Mouse (Mus musculus): ENCODE measurements around the gene Rps5. TPM values are rescaled to one million over a fixed set of nuclear protein-coding genes. Genes with fewer than 3 reads are reported as not detected.
"Not testable (repeated sequence)": the region's sequence is repeated elsewhere in the genome, so short reads cannot be mapped to it uniquely, and the experiment has no call there.

The Rps5 gene
- 609 and 716 TPM in 2 replicates for polyA plus RNA-seq (2015; fragmentation: Nextera tagmentation; extraction: Ambion mirVana)

DNA sequence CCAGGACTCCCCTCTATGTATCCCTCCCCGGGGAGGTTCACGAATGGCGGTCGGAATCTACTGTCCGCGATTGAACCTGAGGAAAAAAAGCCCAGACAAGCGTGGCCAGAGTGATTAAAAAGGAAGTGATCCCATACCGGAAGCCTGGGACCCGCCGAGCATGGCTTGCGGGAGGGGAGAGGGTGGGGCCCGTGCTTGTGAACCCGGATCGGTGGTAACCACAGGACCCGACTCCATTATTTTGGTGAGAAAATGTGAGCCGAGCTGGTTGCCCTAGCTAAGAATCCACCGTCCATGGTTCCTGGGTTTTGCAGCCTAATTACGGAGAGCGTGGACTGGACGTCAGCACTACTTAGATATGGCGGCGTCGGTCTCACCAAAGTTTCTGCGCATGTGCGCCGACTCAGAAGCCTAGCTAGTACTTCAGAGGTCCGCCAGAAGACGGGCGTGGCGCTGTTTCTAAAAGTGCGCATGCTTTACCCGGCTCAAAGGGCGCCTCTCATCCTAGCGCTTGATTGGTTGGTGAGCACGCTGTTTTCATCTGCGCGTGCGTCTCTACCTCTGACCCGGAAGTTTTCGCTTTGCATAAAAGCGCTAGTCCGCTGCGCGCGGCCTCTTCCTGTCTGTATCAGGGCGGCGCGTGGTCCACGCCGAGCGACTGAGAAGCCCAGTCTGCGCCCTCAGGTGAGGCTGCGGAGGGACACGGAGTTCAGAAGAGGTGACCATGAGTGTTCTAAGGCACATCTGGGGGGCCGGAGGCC is at the start of gene Rps5:
Gene Rps5 (plus strand): TSS at position 586 of the 761 bp plus-strand sequence.
- peak; percentile 99 for ATAC-seq
- TF ChIP-seq CTCF (IDR thresholded peaks at IDR 0.05) (peak; percentile 86), EP300 (IDR thresholded peaks at IDR 0.05) (peak; percentile 52)
- H3K4me1 ChIP-seq (ENCODE audit: insufficient read depth, low read depth, low read length) = peaks cover 8% of the 10 kb centered on the region; the same call in 1 of the 2 replicates
- H3K36me3 ChIP-seq (ENCODE audit: insufficient read depth, low read length) = peaks cover 26% of the 10 kb centered on the region; the same call in 1 of the 2 replicates
- H3K4me2 ChIP-seq (replicated peaks; ENCODE audit: low read depth, low read length) = peak within 1 kb of the TSS; percentile 63
- no peaks in the 10 kb centered on the region for H3K9me3 ChIP-seq (ENCODE audit: low read length)
- peak within 1 kb of the TSS; percentile 88 for H3K9ac ChIP-seq (replicated peaks; ENCODE audit: low read depth)
- peak within 1 kb of the TSS; percentile 95 for H3K27ac ChIP-seq (ENCODE audit: low read length)
- H3K27me3 ChIP-seq (replicated peaks; ENCODE audit: insufficient read depth, low read length) = no peaks in the 10 kb centered on the region
- DNase-seq (ENCODE audit: low spot score) = peak; percentile 100
- under 1% methylated on average over 55 of the region's 55 CpGs for WGBS
- H3K4me3 ChIP-seq (ENCODE audit: low read depth, low read length) = peak within 1 kb of the TSS; percentile 72

DNA sequence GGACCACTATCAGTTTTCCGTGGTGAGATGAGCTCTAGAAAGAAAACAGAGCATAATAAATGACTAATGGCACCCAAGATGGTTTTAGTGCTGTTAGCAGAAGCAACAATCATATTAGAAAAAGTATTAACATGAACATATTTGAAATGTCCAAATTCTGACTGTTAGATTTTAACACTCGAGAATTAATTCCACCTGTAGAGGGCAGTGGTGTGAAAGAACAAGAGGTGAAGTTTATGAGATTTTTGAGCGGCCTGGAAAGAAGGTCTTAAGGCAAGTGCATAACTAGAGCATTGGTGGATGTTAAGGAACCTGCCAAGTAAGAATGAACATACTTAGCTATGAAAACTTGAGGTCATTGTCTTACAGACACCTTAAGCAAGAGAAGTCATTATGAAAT is 47.8 kb upstream of the Rps5 start:
- Histone ChIP-seq H3K36me3 (ENCODE audit: insufficient read depth, low read length) (no peaks in the 10 kb centered on the region), H3K9ac (replicated peaks; ENCODE audit: low read depth) (no peak overlapping the region), H3K9me3 (ENCODE audit: low read length) (no peaks in the 10 kb centered on the region), H3K4me3 (ENCODE audit: low read depth, low read length) (no peak overlapping the region), H3K27ac (ENCODE audit: low read length) (no peak overlapping the region), H3K27me3 (replicated peaks; ENCODE audit: insufficient read depth, low read length) (no peaks in the 10 kb centered on the region), H3K4me2 (replicated peaks; ENCODE audit: low read depth, low read length) (no peak overlapping the region), H3K4me1 (ENCODE audit: insufficient read depth, low read depth, low read length) (no peaks in the 10 kb centered on the region)
- peak; percentile 45 for DNase-seq (ENCODE audit: low spot score)
- 11% methylated on average over 3 of the region's 3 CpGs for WGBS
- TF ChIP-seq EP300 (IDR thresholded peaks at IDR 0.05) (no peak), CTCF (IDR thresholded peaks at IDR 0.05) (peak; percentile 54)
- no peak for ATAC-seq

DNA sequence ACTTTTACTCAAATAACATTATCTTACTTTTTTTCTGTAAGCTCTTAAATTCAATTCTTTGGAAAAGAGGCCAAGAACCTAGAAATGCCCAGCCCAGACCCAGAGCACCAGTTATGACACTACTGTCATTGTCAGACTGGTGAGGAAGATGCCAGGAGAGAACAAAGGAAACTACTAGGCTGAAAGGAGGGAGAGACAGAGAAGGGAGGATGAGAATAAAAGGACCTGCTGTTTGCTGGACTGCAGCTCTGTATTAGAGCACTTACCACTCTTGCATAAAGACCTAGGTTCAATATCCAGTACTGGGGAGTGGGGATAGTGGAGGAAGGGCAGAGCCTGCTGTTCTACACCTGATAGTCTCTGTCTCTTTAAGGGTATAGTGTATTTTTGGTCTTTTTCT is 42.1 kb upstream of the Rps5 start:
- 0 out of 2 replicates have a peak, but pooled peaks cover 5% of the 10 kb centered on the region for H3K4me1 ChIP-seq (ENCODE audit: insufficient read depth, low read depth, low read length)
- no peak overlapping the region for H3K27ac ChIP-seq (ENCODE audit: low read length)
- TF ChIP-seq CTCF (IDR thresholded peaks at IDR 0.05) = no peak
- no peak for TF ChIP-seq EP300 (IDR thresholded peaks at IDR 0.05)
- H3K9me3 ChIP-seq (ENCODE audit: low read length) = no peaks in the 10 kb centered on the region
- no peaks in the 10 kb centered on the region for H3K27me3 ChIP-seq (replicated peaks; ENCODE audit: insufficient read depth, low read length)
- DNase-seq (ENCODE audit: low spot score) (no peak), ATAC-seq (no peak)
- H3K9ac ChIP-seq (replicated peaks; ENCODE audit: low read depth) = no peak overlapping the region
- H3K36me3 ChIP-seq (ENCODE audit: insufficient read depth, low read length) = no peaks in the 10 kb centered on the region
- H3K4me3 ChIP-seq (ENCODE audit: low read depth, low read length) = no peak overlapping the region
- H3K4me2 ChIP-seq (replicated peaks; ENCODE audit: low read depth, low read length) = no peak overlapping the region

DNA sequence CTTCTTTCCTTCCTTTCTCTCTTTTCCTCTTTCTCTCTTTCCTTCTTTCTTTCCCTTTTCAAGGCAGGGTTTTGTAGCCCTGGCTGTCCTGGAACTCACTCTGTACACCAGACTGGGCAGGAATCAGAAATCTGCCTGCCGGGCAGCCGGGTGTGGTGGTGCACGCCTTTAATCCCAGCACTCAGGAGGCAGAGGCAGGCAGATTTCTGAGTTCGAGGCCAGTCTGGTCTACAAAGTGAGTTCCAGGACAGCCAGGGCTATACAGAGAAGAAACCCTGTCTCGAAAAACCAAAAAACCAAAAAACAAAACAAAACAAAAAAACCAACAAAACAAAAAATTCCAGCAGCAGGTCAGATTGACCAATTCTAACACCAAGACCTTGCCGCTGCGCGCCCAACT is 41.6 kb upstream of the Rps5 start:
- Histone ChIP-seq H3K4me2 (replicated peaks; ENCODE audit: low read depth, low read length) (peak overlapping the region; percentile 73), H3K4me3 (ENCODE audit: low read depth, low read length) (peak overlapping the region; percentile 61)
- not testable (repeated sequence) for H3K9ac ChIP-seq (replicated peaks; ENCODE audit: low read depth); DNase-seq (ENCODE audit: low spot score); H3K27ac ChIP-seq (ENCODE audit: low read length); ATAC-seq; H3K4me1 ChIP-seq (ENCODE audit: insufficient read depth, low read depth, low read length); H3K36me3 ChIP-seq (ENCODE audit: insufficient read depth, low read length); H3K27me3 ChIP-seq (replicated peaks; ENCODE audit: insufficient read depth, low read length); H3K9me3 ChIP-seq (ENCODE audit: low read length)
- 46% methylated on average over 8 of the region's 8 CpGs for WGBS

DNA sequence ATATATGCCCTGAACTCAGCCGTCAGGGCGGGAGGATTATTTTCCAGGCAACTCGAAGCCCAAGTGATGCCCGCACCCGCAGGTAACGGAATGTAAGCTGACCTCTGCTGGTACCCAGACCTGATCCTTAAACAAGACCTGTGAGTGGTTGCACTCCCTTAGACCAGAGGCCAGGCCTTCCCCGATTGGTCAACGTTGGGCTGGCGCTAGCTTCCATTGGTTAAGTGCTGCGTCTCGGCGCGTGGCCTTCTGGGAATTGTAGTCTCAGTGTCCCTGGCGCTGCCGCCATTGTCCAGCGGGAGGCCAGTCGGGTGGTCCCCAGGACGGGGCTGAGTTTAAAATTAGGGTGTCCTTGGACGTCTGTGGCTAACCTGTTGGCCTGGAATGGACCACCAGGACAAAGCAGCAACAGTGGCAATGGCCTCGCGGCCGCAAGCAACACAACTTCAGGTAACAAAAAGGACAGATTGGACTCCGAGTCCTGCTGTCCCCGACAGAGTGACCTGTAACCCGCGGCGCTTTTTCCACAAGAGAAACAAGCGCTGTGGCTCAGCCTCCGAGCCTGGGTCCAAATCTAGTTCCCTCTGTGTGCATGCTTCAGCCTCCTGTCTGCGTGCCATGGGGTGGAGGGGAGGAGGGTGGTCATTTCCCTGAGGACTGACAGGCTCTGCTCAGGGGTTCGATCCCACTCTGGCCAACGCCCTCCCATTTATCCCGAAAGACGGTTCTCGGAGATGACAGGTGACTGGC is 41.0 kb upstream of the Rps5 start, which contains the start of gene Zfp128:
Gene Zfp128 (plus strand): TSS at position 267 of the 750 bp plus-strand sequence.
- ATAC-seq = peak; percentile 100
- under 1% methylated on average over 35 of the region's 35 CpGs for WGBS

More for the DNA sequence above, 41.0 kb upstream of the Rps5 start, which contains the start of gene Zfp128:
- Histone ChIP-seq H3K27me3 (replicated peaks; ENCODE audit: insufficient read depth, low read length) (no peaks in the 10 kb centered on the region), H3K4me1 (ENCODE audit: insufficient read depth, low read depth, low read length) (0 out of 2 replicates have a peak, but pooled peaks cover 5% of the 10 kb centered on the region), H3K4me2 (replicated peaks; ENCODE audit: low read depth, low read length) (peak within 1 kb of the TSS; percentile 73), H3K4me3 (ENCODE audit: low read depth, low read length) (peak within 1 kb of the TSS; percentile 61), H3K9ac (replicated peaks; ENCODE audit: low read depth) (peak within 1 kb of the TSS; percentile 57), H3K27ac (ENCODE audit: low read length) (no peak within 1 kb of the TSS), H3K36me3 (ENCODE audit: insufficient read depth, low read length) (0 out of 2 replicates have a peak, but pooled peaks cover 6% of the 10 kb centered on the region), H3K9me3 (ENCODE audit: low read length) (no peaks in the 10 kb centered on the region)
- TF ChIP-seq CTCF (IDR thresholded peaks at IDR 0.05) (peak; percentile 29; the same call in 1 of the 2 replicates), EP300 (IDR thresholded peaks at IDR 0.05) (no peak)
- DNase-seq (ENCODE audit: low spot score) = peak; percentile 97

Data from lung, postnatal 0 days (tissue).